Mouse (Mus musculus) heart, postnatal 10 days (tissue): ENCODE measurements around the gene Ier2. TPM values are rescaled to one million over a fixed set of nuclear protein-coding genes. Genes with fewer than 3 reads are reported as not detected.
"Not testable (repeated sequence)": the region's sequence is repeated elsewhere in the genome, so short reads cannot be mapped to it uniquely, and the experiment has no call there.

ENCODE experiments used
- DNase-seq, 2 experiments: peaks; one replicate each; pipeline ENCODE4 v3.0.0; 2021
- intact Hi-C: fragments of 180-260 bp; cut with DNase I; formaldehyde crosslinking; loops from one replicate; pipeline ENCODE4 v1.15.1; 2025
- total RNA-seq, 2 experiments: library from RNA; stranded (reverse); gene quantifications; 2 replicates each; pipeline ENCODE4 v1.2.3; 2021

Gene Ier2
- total RNA-seq, 2 experiments from 2014 or later: 30.8 to 31.4 TPM

- intact Hi-C loops: loop anchor here (2.0 kb wide), 1 partner anchor 114 kb away; no protein-coding TSS in a partner anchor
- DNase-seq: peak; percentile 75 to 77
Observed at GRCm38 (mm10) chr8:84698929-84699401, 36.3 kb upstream of the Ier2 start.

GRCm38 (mm10) chr8:84698288-84698687 lies 35.6 kb upstream of the Ier2 start:
- intact Hi-C loops: loop anchor here (2.0 kb wide), 1 partner anchor 115 kb away; no protein-coding TSS in a partner anchor
- no peak for DNase-seq

- intact Hi-C loops: loop anchor here (2.0 kb wide), 1 partner anchor 115 kb away; no protein-coding TSS in a partner anchor
- DNase-seq: peak in 1 of 2 experiments; percentile 76
Observed at GRCm38 (mm10) chr8:84697166-84698130, 34.8 kb upstream of the Ier2 start.

GRCm38 (mm10) chr8:84695140-84695539 lies 32.5 kb upstream of the Ier2 start:
- DNase-seq: no peak
- intact Hi-C loops: no loop called here

GRCm38 (mm10) chr8:84693332-84693731 lies 30.7 kb upstream of the Ier2 start:
- DNase-seq: no peak
- intact Hi-C loops: no loop called here

- intact Hi-C loops: loop anchor here (5.0 kb wide), 1 partner anchor 97 kb away; no protein-coding TSS in a partner anchor
Observed at GRCm38 (mm10) chr8:84689091-84689915, 26.7 kb upstream of the Ier2 start.

GRCm38 (mm10) chr8:84687705-84688100 lies 25.1 kb upstream of the Ier2 start, which contains the start of gene Nacc1:
Gene Nacc1, minus strand, starts transcription at chr8:84687862.
- DNase-seq: peak; percentile 92
- intact Hi-C loops: loop anchor here (1.0 to 5.0 kb wide), 2 partner anchors 22 to 95 kb away; no protein-coding TSS in a partner anchor

More at GRCm38 (mm10) chr8:84689091-84689915, 26.7 kb upstream of the Ier2 start:
- peak; percentile 95 to 96 for DNase-seq

GRCm38 (mm10) chr8:84687003-84687704 lies 24.5 kb upstream of the Ier2 start:
- DNase-seq: peak in 1 of 2 experiments; percentile 13
- intact Hi-C loops: loop anchor here (1.0 to 5.0 kb wide), 2 partner anchors 22 to 95 kb away; no protein-coding TSS in a partner anchor

- intact Hi-C loops: loop anchor here (1.0 to 5.0 kb wide), 2 partner anchors 21 to 94 kb away; no protein-coding TSS in a partner anchor
Observed at GRCm38 (mm10) chr8:84686191-84687002, 23.7 kb upstream of the Ier2 start, which contains the start of gene Trmt1. Gene Trmt1, plus strand, starts transcription at chr8:84686307.

GRCm38 (mm10) chr8:84684537-84684936 lies 21.9 kb upstream of the Ier2 start:
- DNase-seq: no peak
- intact Hi-C loops: no loop called here

More at GRCm38 (mm10) chr8:84686191-84687002, 23.7 kb upstream of the Ier2 start, which contains the start of gene Trmt1:
- DNase-seq: peak in 1 of 2 experiments; percentile 23

GRCm38 (mm10) chr8:84682257-84682656 lies 19.6 kb upstream of the Ier2 start:
- intact Hi-C loops: no loop called here
- no peak for DNase-seq

GRCm38 (mm10) chr8:84681476-84681875 lies 18.8 kb upstream of the Ier2 start:
- intact Hi-C loops: no loop called here
- DNase-seq: no peak

- no peak for DNase-seq
- intact Hi-C loops: no loop called here
Observed at GRCm38 (mm10) chr8:84677305-84677704, 14.7 kb upstream of the Ier2 start.

- DNase-seq, intact Hi-C loops: not testable (repeated sequence)
Observed at GRCm38 (mm10) chr8:84670295-84671006, 7.8 kb upstream of the Ier2 start.

GRCm38 (mm10) chr8:84668731-84669485 lies 6.3 kb upstream of the Ier2 start:
- no peak for DNase-seq
- intact Hi-C loops: no loop called here

GRCm38 (mm10) chr8:84668081-84668480 lies 5.4 kb upstream of the Ier2 start:
- intact Hi-C loops: no loop called here
- DNase-seq: no peak

GRCm38 (mm10) chr8:84665385-84665893 lies 2.8 kb upstream of the Ier2 start:
- intact Hi-C loops: loop anchor here (1.0 kb wide), 1 partner anchor 22 kb away; the partner anchor contains the start of gene Nacc1
- DNase-seq: no peak
